Mouse (Mus musculus): Measurements from ENCODE around the gene Tmem201. TPM values are rescaled to one million over a fixed set of nuclear protein-coding genes. Genes with fewer than 3 reads are reported as not detected.

Tmem201 gene
- polyA plus RNA-seq, 1 experiment from 2014 or later: 8.7 TPM

DNA sequence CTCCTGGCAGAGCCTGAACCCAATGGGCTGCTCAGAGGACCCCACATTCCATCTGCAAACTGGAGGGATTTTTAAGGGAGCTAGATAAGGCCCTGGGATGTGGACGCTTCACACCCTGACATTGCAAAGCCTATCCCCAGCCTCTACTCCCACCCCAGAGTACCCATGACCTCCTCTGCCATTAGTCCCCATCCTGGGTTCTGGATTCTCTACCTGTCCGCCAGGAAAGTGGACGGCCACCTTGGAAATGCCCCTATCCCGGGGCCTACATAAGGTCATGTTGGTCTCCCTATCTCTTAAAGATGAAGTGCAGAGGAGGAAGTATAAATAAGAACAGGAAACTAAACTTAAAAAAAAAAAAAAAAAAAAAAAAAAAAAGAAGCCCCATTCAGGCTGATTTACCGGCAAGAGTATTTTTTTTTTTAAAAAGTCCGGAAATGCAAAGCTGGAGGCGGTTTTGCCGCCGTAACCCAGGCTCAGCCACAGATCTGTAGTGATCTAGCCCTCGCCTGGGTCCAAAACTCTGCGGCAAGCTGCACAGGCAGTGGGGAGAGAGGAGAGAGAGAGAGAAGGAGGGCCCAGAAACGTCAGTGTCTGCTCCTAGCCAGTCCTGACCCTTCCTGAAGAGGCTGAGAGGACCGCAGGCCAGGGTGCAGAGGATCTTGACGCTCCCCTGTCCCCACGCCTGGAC is 40.2 kb downstream of the Tmem201 start:
- Histone ChIP-seq H3K36me3 (ENCODE audit: control insufficient read depth, insufficient read depth) (no peaks in the 10 kb centered on the region), H3K4me1 (replicated peaks; ENCODE audit: control insufficient read depth, insufficient read depth, low read length) (no peaks in the 10 kb centered on the region), H3K27ac (ENCODE audit: low read depth, low read length) (peak overlapping the region; percentile 42; the same call in 1 of the 2 replicates), H3K27me3 (replicated peaks; ENCODE audit: control insufficient read depth, insufficient read depth, low read length) (no peaks in the 10 kb centered on the region), H3K4me3 (ENCODE audit: low read depth, low read length) (peak overlapping the region; percentile 54), H3K9ac (ENCODE audit: low read depth, low read length) (no peak overlapping the region), H3K9me3 (ENCODE audit: control insufficient read depth) (no peaks in the 10 kb centered on the region), H3K4me2 (replicated peaks; ENCODE audit: low read depth) (peak overlapping the region; percentile 89)
- no peak for TF ChIP-seq CTCF (IDR thresholded peaks at IDR 0.05; ENCODE audit: low read depth)
- peak; percentile 21 for ATAC-seq
- 29% methylated on average over 15 of the region's 15 CpGs for WGBS

DNA sequence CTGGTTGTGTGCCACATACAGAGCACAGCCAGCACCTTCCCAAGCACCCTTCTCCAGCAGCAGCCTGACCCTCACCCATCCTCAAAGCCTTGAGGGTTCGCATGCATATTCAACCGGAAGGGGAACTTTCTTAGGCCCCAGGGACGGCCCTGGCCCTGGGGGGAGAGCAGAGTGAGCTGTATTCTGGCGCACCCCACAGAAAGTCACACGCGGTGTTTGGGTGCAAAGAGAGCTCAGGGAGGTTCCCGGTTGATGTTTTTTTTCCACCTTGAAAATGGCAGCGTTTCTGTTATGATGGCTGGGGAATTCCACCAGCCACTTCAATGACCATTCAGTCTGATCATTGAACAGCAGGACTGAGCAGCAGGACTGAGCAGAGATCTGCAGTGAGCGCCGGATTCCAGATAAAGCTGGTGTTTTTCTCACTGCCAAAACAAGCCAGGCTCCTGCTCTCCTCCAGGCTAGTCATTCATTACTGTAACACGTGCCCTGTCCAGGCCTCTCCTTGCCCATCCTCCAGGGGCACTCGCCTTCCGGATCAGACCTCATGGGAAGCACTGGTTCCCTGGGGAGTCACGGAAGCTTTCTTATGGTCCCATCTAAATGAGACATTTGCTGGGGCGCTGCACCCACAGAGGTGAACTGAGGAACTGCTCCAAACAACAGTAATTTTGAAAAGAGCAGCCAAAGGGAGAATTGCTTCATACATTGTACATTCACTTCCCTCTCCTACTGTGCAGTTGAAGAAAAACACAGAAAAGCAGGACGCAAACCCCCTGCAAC is 41.5 kb downstream of the Tmem201 start:
- TF ChIP-seq CTCF (IDR thresholded peaks at IDR 0.05; ENCODE audit: low read depth): peak; percentile 39
- H3K4me3 ChIP-seq (ENCODE audit: low read depth, low read length): no peak overlapping the region

DNA sequence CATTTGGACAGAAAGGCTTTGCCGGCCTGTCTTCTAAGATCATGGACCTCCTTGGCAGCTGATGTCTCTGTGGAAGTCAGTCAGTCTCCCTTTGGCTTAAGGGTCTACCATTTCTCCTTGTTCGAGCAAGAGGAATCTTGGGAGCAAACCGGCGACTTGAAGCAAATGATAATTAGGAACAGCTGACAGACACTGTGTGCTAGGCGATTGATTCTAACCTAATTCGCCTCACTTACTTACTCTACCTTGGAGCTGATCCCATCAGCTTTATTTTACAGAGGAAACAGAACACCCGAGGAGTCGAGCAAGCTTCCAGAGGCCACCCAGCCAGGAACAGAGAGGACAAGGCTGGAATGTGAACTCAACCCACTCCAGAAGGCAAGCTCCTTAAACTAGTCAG is 46.5 kb downstream of the Tmem201 start:
- Histone ChIP-seq H3K9ac (ENCODE audit: low read depth, low read length) (no peak overlapping the region), H3K27ac (ENCODE audit: low read depth, low read length) (no peak overlapping the region), H3K4me2 (replicated peaks; ENCODE audit: low read depth) (no peak overlapping the region), H3K4me1 (replicated peaks; ENCODE audit: control insufficient read depth, insufficient read depth, low read length) (no peaks in the 10 kb centered on the region), H3K4me3 (ENCODE audit: low read depth, low read length) (no peak overlapping the region), H3K36me3 (ENCODE audit: control insufficient read depth, insufficient read depth) (no peaks in the 10 kb centered on the region), H3K9me3 (ENCODE audit: control insufficient read depth) (no peaks in the 10 kb centered on the region), H3K27me3 (replicated peaks; ENCODE audit: control insufficient read depth, insufficient read depth, low read length) (no peaks in the 10 kb centered on the region)
- TF ChIP-seq CTCF (IDR thresholded peaks at IDR 0.05; ENCODE audit: low read depth): no peak
- 79% methylated on average over 8 of the region's 8 CpGs for WGBS
- ATAC-seq: no peak

More for the DNA sequence above, 41.5 kb downstream of the Tmem201 start:
- H3K4me1 ChIP-seq (replicated peaks; ENCODE audit: control insufficient read depth, insufficient read depth, low read length): no peaks in the 10 kb centered on the region
- no peak overlapping the region for H3K27ac ChIP-seq (ENCODE audit: low read depth, low read length)
- H3K9ac ChIP-seq (ENCODE audit: low read depth, low read length): no peak overlapping the region
- ATAC-seq: 0 out of 2 replicates have a peak, but pooled peaks have one; percentile 31
- no peaks in the 10 kb centered on the region for H3K36me3 ChIP-seq (ENCODE audit: control insufficient read depth, insufficient read depth)
- WGBS: 45% methylated on average over 16 of the region's 16 CpGs
- H3K9me3 ChIP-seq (ENCODE audit: control insufficient read depth): no peaks in the 10 kb centered on the region
- H3K27me3 ChIP-seq (replicated peaks; ENCODE audit: control insufficient read depth, insufficient read depth, low read length): no peaks in the 10 kb centered on the region
- H3K4me2 ChIP-seq (replicated peaks; ENCODE audit: low read depth): no peak overlapping the region; the same call in 1 of the 2 replicates

- Histone ChIP-seq H3K4me3 (ENCODE audit: low read depth, low read length) (no peak overlapping the region), H3K27me3 (replicated peaks; ENCODE audit: control insufficient read depth, insufficient read depth, low read length) (no peaks in the 10 kb centered on the region), H3K4me2 (replicated peaks; ENCODE audit: low read depth) (no peak overlapping the region), H3K36me3 (ENCODE audit: control insufficient read depth, insufficient read depth) (no peaks in the 10 kb centered on the region), H3K4me1 (replicated peaks; ENCODE audit: control insufficient read depth, insufficient read depth, low read length) (no peaks in the 10 kb centered on the region), H3K9me3 (ENCODE audit: control insufficient read depth) (no peaks in the 10 kb centered on the region), H3K27ac (ENCODE audit: low read depth, low read length) (no peak overlapping the region), H3K9ac (ENCODE audit: low read depth, low read length) (no peak overlapping the region)
- ATAC-seq: no peak
- WGBS: 86% methylated on average over 8 of the region's 8 CpGs
- no peak for TF ChIP-seq CTCF (IDR thresholded peaks at IDR 0.05; ENCODE audit: low read depth)
Observed at GRCm38 (mm10) chr4:149690828-149691280, 47.0 kb downstream of the Tmem201 start.

DNA sequence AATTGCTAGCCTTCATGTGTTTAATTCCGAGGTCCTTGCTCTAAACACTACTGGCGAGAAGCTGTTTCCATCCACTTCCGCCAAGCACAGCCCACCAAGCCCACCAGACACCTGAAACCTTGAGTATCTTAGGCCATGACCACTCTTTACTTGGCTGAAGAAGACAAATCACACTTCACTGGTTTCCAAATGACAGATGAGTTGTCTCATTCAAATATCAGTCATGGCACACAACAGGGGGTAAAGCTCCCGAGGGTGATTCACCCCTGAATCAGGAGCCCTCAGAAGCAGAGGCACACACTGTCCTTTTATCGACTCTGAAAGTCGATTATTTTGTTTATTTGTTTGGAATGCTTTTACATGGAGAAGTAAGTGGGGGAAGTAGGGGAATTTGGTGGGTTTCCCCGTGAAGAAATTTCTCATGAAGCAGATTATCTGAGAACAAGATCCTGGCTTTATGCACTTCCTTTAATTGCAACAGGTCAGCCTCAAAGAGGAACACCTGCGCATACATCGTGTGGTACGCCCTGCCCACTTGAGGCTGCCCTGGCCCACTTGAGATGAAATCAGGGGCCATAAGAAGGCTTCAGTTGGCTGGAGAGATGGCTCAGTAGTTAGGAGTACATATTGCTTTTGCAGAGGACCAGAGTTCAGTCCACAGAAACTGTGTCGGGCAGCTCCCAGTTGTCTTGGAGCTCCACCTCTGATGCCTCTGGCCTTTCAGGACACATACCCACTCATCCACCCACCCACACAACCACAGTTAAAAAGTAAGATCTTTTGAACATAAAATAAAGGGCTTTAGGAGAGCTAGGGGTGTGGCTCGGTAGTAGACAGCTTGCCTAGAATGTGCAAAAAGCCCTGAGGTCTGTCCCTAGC is 47.8 kb downstream of the Tmem201 start:
- no peaks in the 10 kb centered on the region for H3K27me3 ChIP-seq (replicated peaks; ENCODE audit: control insufficient read depth, insufficient read depth, low read length)
- no peak overlapping the region for H3K4me2 ChIP-seq (replicated peaks; ENCODE audit: low read depth)
- no peak for ATAC-seq
- no peak for TF ChIP-seq CTCF (IDR thresholded peaks at IDR 0.05; ENCODE audit: low read depth)
- H3K36me3 ChIP-seq (ENCODE audit: control insufficient read depth, insufficient read depth): no peaks in the 10 kb centered on the region
- no peak overlapping the region for H3K27ac ChIP-seq (ENCODE audit: low read depth, low read length)
- no peaks in the 10 kb centered on the region for H3K4me1 ChIP-seq (replicated peaks; ENCODE audit: control insufficient read depth, insufficient read depth, low read length)
- no peak overlapping the region for H3K9ac ChIP-seq (ENCODE audit: low read depth, low read length)
- no peaks in the 10 kb centered on the region for H3K9me3 ChIP-seq (ENCODE audit: control insufficient read depth)
- no peak overlapping the region for H3K4me3 ChIP-seq (ENCODE audit: low read depth, low read length)
- 80% methylated on average over 12 of the region's 12 CpGs for WGBS
